Mouse (Mus musculus) MEL (cell line): ENCODE measurements at regions not wholly inside any gene's neighbourhood (a gene's known extent, or its start where the extent isn't known, plus 50 kb on each side); places are given as distances from the start of the nearest gene placed in this dataset.

ENCODE experiments used
- CTCF ChIP-seq, 3 experiments: IDR thresholded peaks in 2 of 3; conservative IDR thresholded peaks in 1 of 3; 2 replicates each; pipeline ENCODE4 v1.5.1; 2011 to 2012; ENCODE audit warnings: low read length in 3 of 3, low read depth in 2 of 3, mild to moderate bottlenecking in 2 of 3, improper control_type of control experiment in 1 of 3, inconsistent platforms in 1 of 3, mixed read lengths in 1 of 3, moderate library complexity in 1 of 3; ENCODE audit not compliant: control insufficient read depth in 1 of 3, insufficient read depth in 1 of 3, poor library complexity in 1 of 3, severe bottlenecking in 1 of 3
- KAT2A ChIP-seq: conservative IDR thresholded peaks from 2 replicates; pipeline ENCODE4 v1.6.1; 2012; ENCODE audit warnings: low read depth, low read length, improper control_type of control experiment, inconsistent platforms
- MAX ChIP-seq: IDR thresholded peaks from 2 replicates; pipeline ENCODE4 v1.6.1; 2011; ENCODE audit warnings: low read length, improper control_type of control experiment
- MAZ ChIP-seq: IDR thresholded peaks from 2 replicates; pipeline ENCODE4 v1.6.1; 2012; ENCODE audit warnings: low read depth, mild to moderate bottlenecking, inconsistent platforms, low read length, improper control_type of control experiment
- POLR2A ChIP-seq, 2 experiments: IDR thresholded peaks; 2 replicates each; pipeline ENCODE4 v1.6.1; 2011 to 2012; ENCODE audit warnings: low read length in 2 of 2, mild to moderate bottlenecking in 2 of 2, control low read depth in 1 of 2, improper control_type of control experiment in 1 of 2, low read depth in 1 of 2, moderate library complexity in 1 of 2; ENCODE audit not compliant: control insufficient read depth in 1 of 2, insufficient read depth in 1 of 2, poor library complexity in 1 of 2
- TAL1 ChIP-seq: IDR thresholded peaks from 2 replicates; pipeline ENCODE4 v1.6.1; 2012; ENCODE audit warnings: mild to moderate bottlenecking, inconsistent platforms, low read length, moderate library complexity, mixed read lengths
- TBP ChIP-seq: IDR thresholded peaks from 2 replicates; pipeline ENCODE4 v1.8.0; 2011; ENCODE audit warnings: low read depth, low read length, improper control_type of control experiment
- TCF12 ChIP-seq: IDR thresholded peaks from 2 replicates; pipeline ENCODE4 v1.6.1; 2014; ENCODE audit warnings: low read depth, mild to moderate bottlenecking, inconsistent platforms, low read length, improper control_type of control experiment, moderate library complexity
- UBTF ChIP-seq: IDR thresholded peaks from 2 replicates; pipeline ENCODE4 v1.6.1; 2012; ENCODE audit warnings: low read depth, mild to moderate bottlenecking, inconsistent platforms, low read length, improper control_type of control experiment, moderate library complexity, borderline replicate concordance; ENCODE audit not compliant: insufficient read depth

DNA sequence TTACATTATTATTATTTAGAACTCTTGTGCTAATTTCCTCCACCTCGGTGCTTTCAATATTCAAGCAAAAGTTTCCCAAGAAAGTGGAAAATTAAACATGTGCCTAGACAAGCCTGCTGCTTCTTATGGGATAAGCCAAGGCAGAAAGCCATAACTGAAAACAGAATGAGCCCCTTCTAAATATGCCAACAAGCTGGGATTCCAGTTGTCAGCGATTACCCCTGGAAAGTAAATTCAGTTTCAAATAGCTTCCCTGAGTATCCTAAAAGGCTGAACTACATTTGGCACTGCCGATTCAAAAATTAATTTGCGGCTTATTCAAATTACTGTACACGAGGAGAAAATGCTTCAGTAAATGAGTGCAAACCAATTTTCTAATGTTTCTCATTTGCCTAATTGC lies 135.6 kb upstream of the Col8a1 start:
- TF ChIP-seq MAZ = no peak
- TF ChIP-seq POLR2A (IDR thresholded peaks at IDR 0.05; ENCODE audit: control insufficient read depth in 1 of 2, insufficient read depth in 1 of 2, low read depth in 1 of 2, low read length in 2 of 2, poor library complexity in 1 of 2) = no peak
- no peak for TF ChIP-seq CTCF (IDR thresholded peaks at IDR 0.05 in 2 of 3, conservative IDR thresholded peaks at IDR 0.05 in 1 of 3; ENCODE audit: control insufficient read depth in 1 of 3, insufficient read depth in 1 of 3, low read depth in 2 of 3, low read length in 3 of 3, poor library complexity in 1 of 3, severe bottlenecking in 1 of 3)
- TF ChIP-seq MAX = no peak
- TF ChIP-seq UBTF = no peak
- TF ChIP-seq TAL1 = no peak
- no peak for TF ChIP-seq TBP
- TF ChIP-seq KAT2A = no peak
- TF ChIP-seq TCF12 = no peak
